Mouse (Mus musculus): ENCODE measurements at regions not wholly inside any gene's neighbourhood (a gene's known extent, or its start where the extent isn't known, plus 50 kb on each side); places are given as distances from the start of the nearest gene placed in this dataset.

GRCm38 (mm10) chr1:75676295-75676694, 130.2 kb downstream of the Slc4a3 start:
- no peaks in the 10 kb centered on the region for H3K27me3 ChIP-seq (ENCODE audit: control insufficient read depth, insufficient read depth, low read length)
- TF ChIP-seq EP300 (IDR thresholded peaks at IDR 0.05; ENCODE audit: low read depth) (no peak), CTCF (IDR thresholded peaks at IDR 0.05; ENCODE audit: low read depth) (no peak)
- no peak for DNase-seq (ENCODE audit: low spot score)
- H3K4me1 ChIP-seq (ENCODE audit: control insufficient read depth, insufficient read depth), result no peaks in the 10 kb centered on the region
- H3K36me3 ChIP-seq (replicated peaks; ENCODE audit: control insufficient read depth, insufficient read depth, low read length), result no peaks in the 10 kb centered on the region
- H3K9ac ChIP-seq (replicated peaks; ENCODE audit: low read depth, low read length), result no peak overlapping the region
- ATAC-seq (ENCODE audit: insufficient read depth, low read depth), result no peak
- H3K4me2 ChIP-seq (ENCODE audit: low read depth, low read length), result no peak overlapping the region
- no peak overlapping the region for H3K4me3 ChIP-seq (ENCODE audit: low read depth, low read length)
- WGBS, result 86% methylated on average over 4 of the region's 4 CpGs
- H3K9me3 ChIP-seq (replicated peaks; ENCODE audit: control insufficient read depth, low read length), result no peaks in the 10 kb centered on the region
- no peak overlapping the region for H3K27ac ChIP-seq (ENCODE audit: low read depth)

GRCm38 (mm10) chr1:75677695-75678094, 131.6 kb downstream of the Slc4a3 start:
- DNase-seq (ENCODE audit: low spot score), result no peak
- no peak overlapping the region for H3K27ac ChIP-seq (ENCODE audit: low read depth)
- no peak overlapping the region for H3K4me2 ChIP-seq (ENCODE audit: low read depth, low read length)
- ATAC-seq (ENCODE audit: insufficient read depth, low read depth), result no peak
- H3K4me1 ChIP-seq (ENCODE audit: control insufficient read depth, insufficient read depth), result no peaks in the 10 kb centered on the region
- H3K9ac ChIP-seq (replicated peaks; ENCODE audit: low read depth, low read length), result no peak overlapping the region
- H3K27me3 ChIP-seq (ENCODE audit: control insufficient read depth, insufficient read depth, low read length), result no peaks in the 10 kb centered on the region
- 77% methylated on average over 5 of the region's 5 CpGs for WGBS
- TF ChIP-seq EP300 (IDR thresholded peaks at IDR 0.05; ENCODE audit: low read depth) (no peak), CTCF (IDR thresholded peaks at IDR 0.05; ENCODE audit: low read depth) (no peak)
- no peak overlapping the region for H3K4me3 ChIP-seq (ENCODE audit: low read depth, low read length)
- H3K36me3 ChIP-seq (replicated peaks; ENCODE audit: control insufficient read depth, insufficient read depth, low read length), result no peaks in the 10 kb centered on the region
- peaks cover 6% of the 10 kb centered on the region for H3K9me3 ChIP-seq (replicated peaks; ENCODE audit: control insufficient read depth, low read length)

- H3K36me3 ChIP-seq (replicated peaks; ENCODE audit: control insufficient read depth, insufficient read depth, low read length), result no peaks in the 10 kb centered on the region
- TF ChIP-seq CTCF (IDR thresholded peaks at IDR 0.05; ENCODE audit: low read depth) (no peak), EP300 (IDR thresholded peaks at IDR 0.05; ENCODE audit: low read depth) (no peak)
- H3K9me3 ChIP-seq (replicated peaks; ENCODE audit: control insufficient read depth, low read length), result peaks cover 6% of the 10 kb centered on the region
- H3K4me3 ChIP-seq (ENCODE audit: low read depth, low read length), result no peak overlapping the region
- 60% methylated on average over 4 of the region's 4 CpGs for WGBS
- no peaks in the 10 kb centered on the region for H3K4me1 ChIP-seq (ENCODE audit: control insufficient read depth, insufficient read depth)
- no peaks in the 10 kb centered on the region for H3K27me3 ChIP-seq (ENCODE audit: control insufficient read depth, insufficient read depth, low read length)
- DNase-seq (ENCODE audit: low spot score) (no peak), ATAC-seq (ENCODE audit: insufficient read depth, low read depth) (no peak)
- no peak overlapping the region for H3K9ac ChIP-seq (replicated peaks; ENCODE audit: low read depth, low read length)
- no peak overlapping the region for H3K27ac ChIP-seq (ENCODE audit: low read depth)
- H3K4me2 ChIP-seq (ENCODE audit: low read depth, low read length), result no peak overlapping the region
Measured at GRCm38 (mm10) chr1:75678279-75678678, 132.2 kb downstream of the Slc4a3 start.

- Histone ChIP-seq H3K27ac (ENCODE audit: low read depth) (no peak overlapping the region), H3K36me3 (replicated peaks; ENCODE audit: control insufficient read depth, insufficient read depth, low read length) (no peaks in the 10 kb centered on the region), H3K4me3 (ENCODE audit: low read depth, low read length) (no peak overlapping the region), H3K9me3 (replicated peaks; ENCODE audit: control insufficient read depth, low read length) (peaks cover 6% of the 10 kb centered on the region), H3K4me2 (ENCODE audit: low read depth, low read length) (no peak overlapping the region), H3K9ac (replicated peaks; ENCODE audit: low read depth, low read length) (no peak overlapping the region), H3K27me3 (ENCODE audit: control insufficient read depth, insufficient read depth, low read length) (no peaks in the 10 kb centered on the region), H3K4me1 (ENCODE audit: control insufficient read depth, insufficient read depth) (no peaks in the 10 kb centered on the region)
- TF ChIP-seq EP300 (IDR thresholded peaks at IDR 0.05; ENCODE audit: low read depth), result no peak
- no peak for TF ChIP-seq CTCF (IDR thresholded peaks at IDR 0.05; ENCODE audit: low read depth)
- WGBS, result 30% methylated on average over 10 of the region's 10 CpGs
- DNase-seq (ENCODE audit: low spot score) (no peak), ATAC-seq (ENCODE audit: insufficient read depth, low read depth) (no peak)
Measured at GRCm38 (mm10) chr1:75680366-75680765, 134.3 kb downstream of the Slc4a3 start.

- Histone ChIP-seq H3K9ac (replicated peaks; ENCODE audit: low read depth, low read length) (no peak overlapping the region), H3K4me1 (ENCODE audit: control insufficient read depth, insufficient read depth) (no peaks in the 10 kb centered on the region), H3K4me2 (ENCODE audit: low read depth, low read length) (no peak overlapping the region), H3K9me3 (replicated peaks; ENCODE audit: control insufficient read depth, low read length) (peaks cover 6% of the 10 kb centered on the region), H3K4me3 (ENCODE audit: low read depth, low read length) (no peak overlapping the region), H3K27ac (ENCODE audit: low read depth) (no peak overlapping the region), H3K27me3 (ENCODE audit: control insufficient read depth, insufficient read depth, low read length) (no peaks in the 10 kb centered on the region), H3K36me3 (replicated peaks; ENCODE audit: control insufficient read depth, insufficient read depth, low read length) (no peaks in the 10 kb centered on the region)
- TF ChIP-seq EP300 (IDR thresholded peaks at IDR 0.05; ENCODE audit: low read depth), result no peak
- TF ChIP-seq CTCF (IDR thresholded peaks at IDR 0.05; ENCODE audit: low read depth), result no peak
- DNase-seq (ENCODE audit: low spot score), result no peak
- ATAC-seq (ENCODE audit: insufficient read depth, low read depth), result no peak
- 87% methylated on average over 5 of the region's 5 CpGs for WGBS
Measured at GRCm38 (mm10) chr1:75681913-75682312, 135.8 kb downstream of the Slc4a3 start.

- ATAC-seq (ENCODE audit: insufficient read depth, low read depth) (no peak), DNase-seq (ENCODE audit: low spot score) (no peak)
- Histone ChIP-seq H3K27ac (ENCODE audit: low read depth) (no peak overlapping the region), H3K4me1 (ENCODE audit: control insufficient read depth, insufficient read depth) (no peaks in the 10 kb centered on the region), H3K27me3 (ENCODE audit: control insufficient read depth, insufficient read depth, low read length) (no peaks in the 10 kb centered on the region), H3K4me3 (ENCODE audit: low read depth, low read length) (no peak overlapping the region), H3K4me2 (ENCODE audit: low read depth, low read length) (no peak overlapping the region), H3K9ac (replicated peaks; ENCODE audit: low read depth, low read length) (no peak overlapping the region), H3K36me3 (replicated peaks; ENCODE audit: control insufficient read depth, insufficient read depth, low read length) (no peaks in the 10 kb centered on the region), H3K9me3 (replicated peaks; ENCODE audit: control insufficient read depth, low read length) (no peaks in the 10 kb centered on the region)
- 86% methylated on average over 1 of the region's 1 CpGs for WGBS
- TF ChIP-seq CTCF (IDR thresholded peaks at IDR 0.05; ENCODE audit: low read depth), result no peak
- no peak for TF ChIP-seq EP300 (IDR thresholded peaks at IDR 0.05; ENCODE audit: low read depth)
Measured at GRCm38 (mm10) chr1:75692781-75693180, 146.7 kb downstream of the Slc4a3 start.

Measured in heart, postnatal 0 days (tissue).